Mouse (Mus musculus): ENCODE measurements at regions not wholly inside any gene's neighbourhood (a gene's known extent, or its start where the extent isn't known, plus 50 kb on each side); places are given as distances from the start of the nearest gene placed in this dataset.
"Not testable (repeated sequence)": the region's sequence is repeated elsewhere in the genome, so short reads cannot be mapped to it uniquely, and the experiment has no call there.

- WGBS = 29% methylated on average over 12 of the region's 12 CpGs
- Histone ChIP-seq H3K36me3 (no peaks in the 10 kb centered on the region), H3K4me1 (replicated peaks) (peaks cover 12% of the 10 kb centered on the region), H3K9ac (replicated peaks) (0 out of 2 replicates have a peak overlapping the region, but pooled peaks have one; percentile 5), H3K9me3 (no peaks in the 10 kb centered on the region), H3K27me3 (no peaks in the 10 kb centered on the region), H3K4me2 (replicated peaks) (peak overlapping the region; percentile 30), H3K4me3 (replicated peaks) (no peak overlapping the region), H3K27ac (0 out of 2 replicates have a peak overlapping the region, but pooled peaks have one; percentile 30)
- ATAC-seq = peak; percentile 61; the same call in 1 of the 2 replicates
Measured at GRCm38 (mm10) chr4:94361528-94362217, 194.7 kb upstream of the Gm10306 start.

- H3K27me3 ChIP-seq = no peaks in the 10 kb centered on the region
- H3K9me3 ChIP-seq = no peaks in the 10 kb centered on the region
- no peak for ATAC-seq
- no peak overlapping the region for H3K4me2 ChIP-seq (replicated peaks)
- H3K36me3 ChIP-seq = no peaks in the 10 kb centered on the region
- H3K27ac ChIP-seq = no peak overlapping the region
- 81% methylated on average over 4 of the region's 4 CpGs for WGBS
- H3K4me3 ChIP-seq (replicated peaks) = no peak overlapping the region
- no peak overlapping the region for H3K9ac ChIP-seq (replicated peaks)
- peaks cover 12% of the 10 kb centered on the region for H3K4me1 ChIP-seq (replicated peaks)
Measured at GRCm38 (mm10) chr4:94365375-94365774, 191.0 kb upstream of the Gm10306 start.

DNA sequence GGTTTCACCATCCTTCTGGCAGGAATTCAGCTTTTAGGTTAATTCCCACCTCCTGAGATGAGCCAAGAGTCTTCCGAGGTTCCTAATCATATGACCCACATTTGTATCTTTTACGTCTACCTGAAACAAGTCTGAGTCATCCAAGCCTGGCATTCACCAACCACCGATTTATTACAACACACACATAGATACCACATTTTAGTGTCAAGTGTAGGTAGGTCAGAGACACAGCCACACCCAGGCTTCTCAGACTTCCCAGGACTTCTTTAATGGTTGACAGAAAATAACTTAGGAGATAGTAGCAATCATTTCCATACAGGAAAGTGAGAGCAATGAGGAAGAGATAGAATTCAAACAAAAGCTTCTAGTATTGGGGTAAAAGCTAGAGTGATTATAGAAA lies 189.2 kb upstream of the Gm10306 start:
- Histone ChIP-seq H3K9me3 (no peaks in the 10 kb centered on the region), H3K27ac (no peak overlapping the region), H3K4me2 (replicated peaks) (no peak overlapping the region), H3K4me3 (replicated peaks) (no peak overlapping the region), H3K9ac (replicated peaks) (no peak overlapping the region), H3K27me3 (no peaks in the 10 kb centered on the region), H3K36me3 (no peaks in the 10 kb centered on the region), H3K4me1 (replicated peaks) (no peaks in the 10 kb centered on the region)
- no peak for ATAC-seq
- WGBS = 88% methylated on average over 3 of the region's 3 CpGs

- WGBS = 77% methylated on average over 6 of the region's 6 CpGs
- H3K9ac ChIP-seq (replicated peaks) = no peak overlapping the region
Measured at GRCm38 (mm10) chr4:94370981-94371380, 185.4 kb upstream of the Gm10306 start.

DNA sequence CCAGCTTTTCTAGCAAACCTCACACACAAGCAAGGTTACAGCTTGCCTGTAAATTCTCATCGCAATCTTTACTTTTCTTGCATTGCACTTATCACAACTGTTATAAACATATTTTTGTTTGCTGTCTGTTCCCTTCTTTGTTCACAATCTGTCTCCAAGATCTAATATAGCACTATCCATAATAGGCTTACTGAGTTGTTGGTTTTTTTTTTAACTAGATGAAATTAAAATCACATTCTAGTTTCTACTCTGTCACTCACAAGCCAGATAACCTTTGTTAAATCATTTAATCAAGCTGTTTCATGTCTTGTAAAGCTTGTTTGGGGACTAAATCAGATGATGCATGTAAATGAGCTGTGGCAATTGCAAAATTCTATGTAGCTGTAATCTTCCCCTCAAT lies 180.1 kb upstream of the Gm10306 start:
- H3K4me3 ChIP-seq (replicated peaks) = no peak overlapping the region
- no peak overlapping the region for H3K9ac ChIP-seq (replicated peaks)
- no peaks in the 10 kb centered on the region for H3K27me3 ChIP-seq
- no peaks in the 10 kb centered on the region for H3K9me3 ChIP-seq
- H3K36me3 ChIP-seq = no peaks in the 10 kb centered on the region
- no peak overlapping the region for H3K4me2 ChIP-seq (replicated peaks)
- no peaks in the 10 kb centered on the region for H3K4me1 ChIP-seq (replicated peaks)
- WGBS = 100% methylated on average over 1 of the region's 1 CpGs
- no peak overlapping the region for H3K27ac ChIP-seq
- no peak for ATAC-seq

More at GRCm38 (mm10) chr4:94370981-94371380, 185.4 kb upstream of the Gm10306 start:
- no peaks in the 10 kb centered on the region for H3K27me3 ChIP-seq
- H3K4me3 ChIP-seq (replicated peaks) = no peak overlapping the region
- H3K27ac ChIP-seq = no peak overlapping the region
- no peak overlapping the region for H3K4me2 ChIP-seq (replicated peaks)
- ATAC-seq = no peak
- H3K4me1 ChIP-seq (replicated peaks) = no peaks in the 10 kb centered on the region
- H3K9me3 ChIP-seq = no peaks in the 10 kb centered on the region
- no peaks in the 10 kb centered on the region for H3K36me3 ChIP-seq

GRCm38 (mm10) chr4:94385703-94386102 lies 170.6 kb upstream of the Gm10306 start:
- Histone ChIP-seq H3K4me2 (replicated peaks) (no peak overlapping the region), H3K4me3 (replicated peaks) (no peak overlapping the region), H3K4me1 (replicated peaks) (no peaks in the 10 kb centered on the region), H3K9ac (replicated peaks) (no peak overlapping the region), H3K27ac (no peak overlapping the region), H3K27me3 (no peaks in the 10 kb centered on the region), H3K36me3 (no peaks in the 10 kb centered on the region), H3K9me3 (no peaks in the 10 kb centered on the region)
- WGBS = 54% methylated on average over 7 of the region's 7 CpGs
- ATAC-seq = no peak

- Histone ChIP-seq H3K4me1 (replicated peaks) (no peaks in the 10 kb centered on the region), H3K27ac (no peak overlapping the region), H3K4me3 (replicated peaks) (no peak overlapping the region), H3K27me3 (no peaks in the 10 kb centered on the region), H3K36me3 (no peaks in the 10 kb centered on the region), H3K9ac (replicated peaks) (no peak overlapping the region), H3K4me2 (replicated peaks) (no peak overlapping the region), H3K9me3 (no peaks in the 10 kb centered on the region)
- no peak for ATAC-seq
- 64% methylated on average over 2 of the region's 2 CpGs for WGBS
Measured at GRCm38 (mm10) chr4:94388317-94388716, 168.0 kb upstream of the Gm10306 start.

GRCm38 (mm10) chr4:94394462-94394861 lies 161.9 kb upstream of the Gm10306 start:
- Histone ChIP-seq H3K9ac (replicated peaks) (no peak overlapping the region), H3K4me2 (replicated peaks) (no peak overlapping the region), H3K4me3 (replicated peaks) (no peak overlapping the region), H3K4me1 (replicated peaks) (0 out of 2 replicates have a peak, but pooled peaks cover 4% of the 10 kb centered on the region), H3K27me3 (no peaks in the 10 kb centered on the region), H3K36me3 (no peaks in the 10 kb centered on the region), H3K27ac (no peak overlapping the region), H3K9me3 (no peaks in the 10 kb centered on the region)
- WGBS = 43% methylated on average over 2 of the region's 2 CpGs
- ATAC-seq = peak; percentile 43; the same call in 1 of the 2 replicates

GRCm38 (mm10) chr4:94397284-94397683 lies 159.1 kb upstream of the Gm10306 start:
- H3K27ac ChIP-seq = no peak overlapping the region
- WGBS = 81% methylated on average over 2 of the region's 2 CpGs
- no peak for ATAC-seq
- H3K4me1 ChIP-seq (replicated peaks) = 0 out of 2 replicates have a peak, but pooled peaks cover 4% of the 10 kb centered on the region
- H3K27me3 ChIP-seq = no peaks in the 10 kb centered on the region
- H3K4me2 ChIP-seq (replicated peaks) = no peak overlapping the region
- no peak overlapping the region for H3K4me3 ChIP-seq (replicated peaks)
- H3K9me3 ChIP-seq = no peaks in the 10 kb centered on the region
- no peak overlapping the region for H3K9ac ChIP-seq (replicated peaks)
- H3K36me3 ChIP-seq = no peaks in the 10 kb centered on the region

- peak; percentile 65; the same call in 1 of the 2 replicates for ATAC-seq
- Histone ChIP-seq H3K9ac (replicated peaks) (no peak overlapping the region), H3K9me3 (no peaks in the 10 kb centered on the region), H3K4me2 (replicated peaks) (no peak overlapping the region), H3K27me3 (no peaks in the 10 kb centered on the region), H3K4me3 (replicated peaks) (no peak overlapping the region), H3K36me3 (no peaks in the 10 kb centered on the region), H3K27ac (no peak overlapping the region), H3K4me1 (replicated peaks) (peaks cover 11% of the 10 kb centered on the region; the same call in 1 of the 2 replicates)
- 40% methylated on average over 1 of the region's 1 CpGs for WGBS
Measured at GRCm38 (mm10) chr4:94406922-94407321, 149.4 kb upstream of the Gm10306 start.

DNA sequence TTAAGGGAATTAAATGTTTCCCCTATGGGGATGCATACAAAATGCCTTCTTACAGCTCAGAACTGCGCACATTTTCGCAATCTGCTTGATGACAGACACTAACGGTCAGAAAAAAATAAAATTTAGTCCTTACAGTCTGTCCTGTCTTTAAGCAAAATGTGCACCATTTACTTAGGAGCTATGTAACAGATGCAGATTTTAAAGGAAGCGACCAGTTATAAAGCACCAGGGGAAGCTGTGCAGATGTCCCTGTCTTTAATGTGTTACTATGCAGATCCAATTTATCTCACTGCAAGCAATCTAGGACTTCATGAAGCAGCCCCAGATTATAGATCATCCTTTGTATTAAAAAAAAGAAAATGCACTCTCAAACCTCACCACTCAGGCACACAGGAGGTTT lies 148.8 kb upstream of the Gm10306 start:
- WGBS = 68% methylated on average over 4 of the region's 4 CpGs
- Histone ChIP-seq H3K36me3 (no peaks in the 10 kb centered on the region), H3K9me3 (no peaks in the 10 kb centered on the region), H3K27me3 (no peaks in the 10 kb centered on the region), H3K4me3 (replicated peaks) (no peak overlapping the region), H3K4me2 (replicated peaks) (no peak overlapping the region), H3K27ac (no peak overlapping the region), H3K9ac (replicated peaks) (no peak overlapping the region), H3K4me1 (replicated peaks) (peaks cover 11% of the 10 kb centered on the region; the same call in 1 of the 2 replicates)
- no peak for ATAC-seq

- no peaks in the 10 kb centered on the region for H3K36me3 ChIP-seq
- WGBS = 63% methylated on average over 2 of the region's 2 CpGs
- no peak overlapping the region for H3K27ac ChIP-seq
- no peak for ATAC-seq
- H3K4me3 ChIP-seq (replicated peaks) = no peak overlapping the region
- H3K4me2 ChIP-seq (replicated peaks) = no peak overlapping the region
- 0 out of 2 replicates have a peak, but pooled peaks cover 3% of the 10 kb centered on the region for H3K4me1 ChIP-seq (replicated peaks)
- H3K9me3 ChIP-seq = no peaks in the 10 kb centered on the region
- no peaks in the 10 kb centered on the region for H3K27me3 ChIP-seq
- H3K9ac ChIP-seq (replicated peaks) = no peak overlapping the region
Measured at GRCm38 (mm10) chr4:94412661-94413060, 143.7 kb upstream of the Gm10306 start.

DNA sequence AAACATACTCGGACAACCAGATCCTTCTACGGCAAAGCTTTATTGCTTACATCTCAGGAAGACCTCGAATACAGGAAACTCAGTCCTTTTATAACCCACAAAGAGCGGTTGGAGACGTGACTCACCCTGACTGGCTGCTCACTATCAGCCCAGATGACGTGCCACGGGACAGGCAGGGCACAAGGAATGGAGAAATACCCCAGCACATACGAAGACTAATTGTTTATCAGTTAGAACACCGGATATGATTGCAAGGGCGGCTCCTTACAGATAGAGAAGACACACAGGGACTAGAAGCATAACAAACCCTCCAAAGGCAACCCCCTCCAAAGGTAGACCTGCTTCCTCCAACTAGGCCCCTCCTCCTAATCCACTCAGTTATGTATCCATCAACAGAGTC lies 130.8 kb upstream of the Gm10306 start:
- 90% methylated on average over 10 of the region's 10 CpGs for WGBS
- H3K36me3 ChIP-seq; H3K4me2 ChIP-seq (replicated peaks); ATAC-seq; H3K9me3 ChIP-seq; H3K27ac ChIP-seq; H3K4me3 ChIP-seq (replicated peaks); H3K4me1 ChIP-seq (replicated peaks); H3K9ac ChIP-seq (replicated peaks); H3K27me3 ChIP-seq: not testable (repeated sequence)
